Mouse (Mus musculus): ENCODE measurements around the gene 6030468B19Rik. TPM values are rescaled to one million over a fixed set of nuclear protein-coding genes. Genes with fewer than 3 reads are reported as not detected.
A peak's percentile ranks its signal among the peaks of the same experiment; 100 is the strongest.

The 6030468B19Rik gene
- total RNA-seq, 2 experiments from 2014 or later = not detected

DNA sequence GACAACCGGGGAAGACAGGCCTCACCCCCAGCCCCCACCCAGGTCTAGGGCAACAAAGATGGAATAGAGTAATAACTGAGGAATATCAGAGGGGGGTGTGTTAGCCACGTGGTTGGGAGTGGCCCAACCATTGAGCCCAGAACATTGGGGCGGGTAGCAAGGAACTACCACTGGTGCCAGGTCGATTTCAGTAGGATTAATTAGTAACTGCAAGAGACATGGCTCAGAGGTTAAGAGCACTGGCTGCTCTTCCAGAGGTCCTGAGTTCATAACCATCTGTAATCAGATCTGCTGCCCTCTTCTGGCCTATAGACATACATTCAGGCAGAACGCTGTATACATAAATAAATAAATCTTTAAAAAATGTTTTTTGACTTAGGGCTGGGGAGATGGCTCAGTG is 49.2 kb downstream of the 6030468B19Rik start:
- no peak for DNase-seq
- intact Hi-C loops (cut with DNase I; ENCODE audit: low total_unique reads) = no loop called here

DNA sequence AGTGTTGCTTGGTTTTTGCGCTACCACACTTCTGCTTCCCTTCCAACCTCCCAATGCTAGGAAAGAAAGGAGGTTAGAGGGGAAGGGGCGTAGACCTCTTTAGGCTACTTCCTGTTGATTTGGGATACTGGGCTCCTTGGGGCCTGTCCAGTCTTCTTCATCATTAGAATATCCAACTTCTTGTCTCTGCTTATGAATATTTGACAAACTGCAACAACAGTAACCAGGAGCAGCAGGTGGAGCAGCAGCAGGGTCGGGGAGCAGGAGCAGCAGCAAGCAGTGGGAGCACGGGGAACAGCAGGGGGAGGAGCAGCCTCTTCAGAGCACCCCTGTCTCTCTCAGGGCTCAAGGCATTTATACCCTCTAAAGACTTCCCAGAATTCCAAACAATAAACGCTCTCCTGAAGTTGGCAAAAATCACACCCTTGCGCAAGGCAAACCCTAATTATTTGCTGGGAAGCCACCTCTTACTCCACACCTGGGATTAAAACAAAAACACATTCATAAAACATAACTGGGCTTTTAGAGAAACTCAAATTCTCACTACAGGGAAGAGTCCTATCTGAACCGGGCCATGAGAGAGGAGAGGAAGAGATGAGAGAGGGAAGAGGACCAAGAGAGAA is 50.2 kb downstream of the 6030468B19Rik start:
- intact Hi-C loops (cut with DNase I; ENCODE audit: low total_unique reads) = no loop called here
- DNase-seq = no peak

DNA sequence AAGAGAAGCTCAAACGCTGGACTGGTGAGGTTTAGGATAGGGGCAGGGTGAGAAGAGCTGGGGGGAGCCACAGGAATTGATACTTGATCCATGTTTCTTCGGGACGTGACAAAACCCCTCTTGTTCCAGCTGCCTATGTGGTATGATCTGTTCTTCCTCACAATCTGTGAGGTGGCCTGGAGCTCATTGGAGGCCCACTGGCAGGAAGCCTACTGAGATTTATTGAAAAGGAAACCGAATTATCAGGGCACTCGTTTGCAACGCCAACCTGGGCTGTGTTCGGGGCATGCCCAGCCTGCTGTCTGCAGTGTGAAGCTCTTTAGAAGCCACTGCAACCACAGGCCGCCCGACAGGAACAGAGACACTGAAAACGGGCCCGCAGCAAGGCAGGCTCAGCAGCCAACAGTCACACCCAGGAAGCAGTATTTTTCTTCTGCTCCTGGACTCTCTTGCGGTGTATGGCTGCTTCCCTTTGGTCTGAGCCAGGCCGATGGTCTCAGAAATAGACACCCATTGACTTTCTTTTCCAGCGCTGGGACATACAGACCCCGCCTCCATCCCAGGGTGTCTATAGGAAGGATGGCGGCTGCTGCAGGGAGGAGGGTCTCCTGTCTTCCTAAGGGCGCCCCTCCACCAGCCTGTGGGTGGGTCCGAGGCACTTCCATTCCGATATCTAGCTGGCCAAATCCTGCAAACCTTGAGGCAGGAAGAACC is 51.0 kb downstream of the 6030468B19Rik start:
- DNase-seq = peak; percentile 44
- intact Hi-C loops (cut with DNase I; ENCODE audit: low total_unique reads) = no loop called here

DNA sequence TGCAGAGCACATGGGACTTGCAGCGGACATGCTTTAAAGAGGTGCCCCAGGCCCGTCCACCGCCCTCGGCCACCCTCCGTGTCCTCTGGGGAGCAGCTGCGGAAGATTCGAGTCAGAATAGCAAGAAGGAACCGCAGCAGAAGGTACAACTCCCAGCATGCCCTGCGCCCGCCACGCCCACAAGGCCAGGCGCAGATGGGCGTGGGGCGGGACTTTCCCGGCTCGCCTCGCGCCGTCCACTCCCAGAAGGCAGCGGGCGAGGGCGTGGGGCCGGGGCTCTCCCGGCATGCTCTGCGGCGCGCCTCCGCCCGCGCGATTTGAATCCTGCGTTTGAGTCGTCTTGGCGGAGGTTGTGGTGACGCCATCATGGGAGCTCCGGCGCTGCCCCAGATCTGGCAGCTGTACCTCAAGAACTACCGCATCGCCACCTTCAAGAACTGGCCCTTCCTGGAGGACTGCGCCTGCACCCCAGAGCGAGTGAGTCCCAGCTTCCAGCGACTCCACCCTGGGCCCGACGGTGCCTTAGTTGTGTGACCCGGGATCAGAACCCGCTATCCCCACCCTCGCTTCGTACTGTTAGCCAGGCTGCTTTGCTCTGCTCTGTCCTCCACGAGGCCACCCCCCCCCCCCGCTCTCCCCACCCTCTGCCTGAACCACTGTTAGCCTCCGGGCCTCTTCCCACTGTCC is 51.7 kb downstream of the 6030468B19Rik start, which contains the start of gene Birc5:
Gene Birc5, plus strand, starts transcription at position 267 of the 687 bp plus-strand sequence.
- intact Hi-C loops (cut with DNase I; ENCODE audit: low total_unique reads) = no loop called here

DNA sequence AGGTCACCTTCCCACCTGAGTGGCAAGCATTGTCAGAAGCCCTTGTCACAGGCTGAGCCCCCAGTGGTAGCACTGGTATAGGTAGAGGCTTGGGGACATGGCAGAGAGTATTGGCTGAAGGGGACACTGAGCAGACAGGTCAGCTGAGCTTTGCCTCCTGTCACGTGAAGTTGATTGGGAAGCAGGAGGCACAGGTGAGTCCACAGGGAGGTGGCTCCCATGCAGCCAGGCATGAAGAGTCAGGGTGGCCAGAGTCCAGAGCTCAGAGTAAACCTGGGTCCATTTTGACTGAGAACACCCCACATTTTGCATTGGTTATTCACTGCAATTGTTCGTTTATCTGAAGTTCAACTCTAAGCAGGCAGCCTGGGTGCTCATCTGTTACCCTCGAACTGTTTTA is 55.4 kb downstream of the 6030468B19Rik start:
- no peak for DNase-seq
- intact Hi-C loops (cut with DNase I; ENCODE audit: low total_unique reads) = no loop called here

More for the DNA sequence above, 51.7 kb downstream of the 6030468B19Rik start, which contains the start of gene Birc5:
- peak; percentile 96 for DNase-seq

DNA sequence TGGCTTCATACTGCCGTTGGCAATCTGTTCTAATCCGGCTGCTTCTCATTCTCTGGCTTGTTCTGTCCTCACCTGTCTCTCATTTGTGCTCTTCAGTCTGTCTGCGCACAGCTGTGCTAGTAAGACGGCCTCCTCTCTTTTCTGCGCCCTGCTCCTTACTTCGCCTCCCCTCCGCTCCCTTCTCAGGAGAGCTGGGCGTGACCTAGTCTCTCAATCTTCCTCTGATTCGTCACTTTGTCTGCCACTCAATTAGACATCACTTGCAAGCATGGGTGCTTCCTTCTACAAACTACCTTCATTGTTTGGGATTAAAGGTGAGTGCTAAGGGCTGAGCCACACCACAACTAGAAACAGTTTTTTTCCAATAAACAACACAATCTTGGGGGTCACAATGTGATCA is 56.8 kb downstream of the 6030468B19Rik start:
- intact Hi-C loops (cut with DNase I; ENCODE audit: low total_unique reads) = no loop called here
- DNase-seq = no peak

DNA sequence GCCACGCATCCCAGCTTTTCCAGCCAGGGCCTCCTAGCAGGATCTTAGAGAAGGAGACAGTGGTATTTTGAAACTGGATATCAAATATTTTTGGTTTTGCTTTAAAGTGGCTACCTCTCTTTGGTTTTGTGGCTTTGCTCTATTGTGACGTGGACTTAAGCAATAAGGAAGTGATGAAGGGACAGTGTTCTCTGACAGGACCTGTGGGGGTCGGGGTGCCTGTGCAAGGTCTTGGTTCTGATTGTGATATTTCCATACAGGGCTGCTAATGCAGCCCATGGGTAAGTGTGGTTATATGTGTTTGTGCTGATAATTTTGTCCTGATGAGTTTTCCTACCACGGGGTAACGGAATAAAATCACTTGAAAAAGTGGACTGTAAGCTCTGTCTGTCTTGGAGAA is 57.9 kb downstream of the 6030468B19Rik start:
- intact Hi-C loops (cut with DNase I; ENCODE audit: low total_unique reads) = no loop called here
- DNase-seq = no peak

DNA sequence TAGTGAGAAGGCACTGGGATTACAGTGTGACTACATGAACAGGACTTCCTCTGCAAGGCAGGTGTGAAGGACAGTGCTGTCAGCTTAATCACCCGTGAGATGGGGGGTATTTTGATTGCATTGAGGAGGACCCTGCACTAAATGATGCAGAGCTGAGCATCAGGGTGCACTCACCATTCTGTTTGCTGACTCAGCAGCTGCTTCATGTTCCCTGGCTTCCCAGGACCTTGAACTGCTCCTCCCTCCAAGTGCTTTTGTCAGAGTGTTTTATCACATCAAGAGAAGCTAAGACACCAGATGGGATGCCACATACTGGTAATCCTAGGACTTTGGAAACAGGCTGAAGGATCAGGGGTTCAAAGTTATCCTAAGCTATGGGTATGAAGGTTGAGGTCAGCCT is 58.5 kb downstream of the 6030468B19Rik start:
- DNase-seq = no peak
- intact Hi-C loops (cut with DNase I; ENCODE audit: low total_unique reads) = no loop called here

Other genes with a start within 250 kb of the 6030468B19Rik start
- 10 to 100 TPM; 16.5 to 18.1 TPM for gene Tnrc6c, start 143.4 kb upstream of the 6030468B19Rik start, total RNA-seq (2021)
- gene Tmc8, start 15.6 kb upstream of the 6030468B19Rik start, total RNA-seq (2021) = 1 to 10 TPM; 1.1 TPM
- 10 to 100 TPM in 1 of 2 experiments, 1 to 10 TPM in 1; 9.4 to 15.4 TPM for gene Tmc6, start 15.5 kb upstream of the 6030468B19Rik start, total RNA-seq (2021)
- gene Gm20708, start 12.0 kb downstream of the 6030468B19Rik start, total RNA-seq (2021) = 1 to 10 TPM in 1 of 2 experiments, under 1 TPM in 1; 0.73 to 1.5 TPM
- gene Syngr2, start 12.0 kb downstream of the 6030468B19Rik start, total RNA-seq (2021) = 100 to 1,000 TPM; 104 to 111 TPM
- 1 to 10 TPM; 3.5 to 3.6 TPM for gene Afmid, start 28.3 kb downstream of the 6030468B19Rik start, total RNA-seq (2021)
- 1 to 10 TPM; 5.4 to 5.8 TPM for gene Tk1, start 28.4 kb downstream of the 6030468B19Rik start, total RNA-seq (2021)
- gene Birc5, start 51.6 kb downstream of the 6030468B19Rik start, total RNA-seq (2021) = 1 to 10 TPM; 4.2 TPM
- not detected for gene Tmem235, start 63.1 kb downstream of the 6030468B19Rik start, total RNA-seq (2021)
- 1 to 10 TPM; 5.8 to 7.5 TPM for gene Tha1, start 75.8 kb downstream of the 6030468B19Rik start, total RNA-seq (2021)
- 1 to 10 TPM; 2.9 to 3.7 TPM for gene Socs3, start 172.4 kb downstream of the 6030468B19Rik start, total RNA-seq (2021)
- gene Pgs1, start 188.6 kb downstream of the 6030468B19Rik start, total RNA-seq (2021) = 10 to 100 TPM; 15.6 to 17.1 TPM